Comparison of ENCODE assay signal across 8 mouse cellular contexts in genomic region chr1:74332930-74333329, GRCm38 (mm10). TPM values are rescaled to one million over a fixed set of nuclear protein-coding genes. Genes with fewer than 3 reads are reported as not detected.
A peak's percentile ranks its signal among the peaks of the same experiment; 100 is the strongest.
DNase-seq lines count a peak whose midpoint lies in the region; ATAC-seq and TF ChIP-seq lines count a peak whose summit lies in the region.

No protein-coding gene starts in this region.

- H3K9me3 ChIP-seq in hindbrain, embryonic 11.5 days (ENCODE audit: control insufficient read depth, low read length) = no peaks in the 10 kb centered on the region
- no peaks in the 10 kb centered on the region for H3K9me3 ChIP-seq in midbrain, embryonic 10.5 days (replicated peaks)

- H3K4me2 ChIP-seq in hindbrain, embryonic 11.5 days (replicated peaks; ENCODE audit: low read depth, low read length) = peak overlapping the region; percentile 60

- H3K27ac ChIP-seq in hindbrain, embryonic 11.5 days (ENCODE audit: low read depth, low read length) = 0 out of 2 replicates have a peak overlapping the region, but pooled peaks have one; percentile 31
- H3K27ac ChIP-seq in midbrain, embryonic 10.5 days (replicated peaks) = peak overlapping the region; percentile 85

- peak overlapping the region; percentile 59 for H3K4me3 ChIP-seq in lung, adult 2 months (replicated peaks; ENCODE audit: extremely low read depth, low read depth, low read length)
- peak overlapping the region; percentile 36 for H3K4me3 ChIP-seq in hindbrain, embryonic 11.5 days (ENCODE audit: low read depth, low read length)
- H3K4me3 ChIP-seq in midbrain, embryonic 10.5 days = peak overlapping the region; percentile 66

- peak overlapping the region; percentile 52 for H3K9ac ChIP-seq in hindbrain, embryonic 11.5 days (ENCODE audit: low read depth, low read length)

- TF ChIP-seq CTCF in lung, adult 2 months (IDR thresholded peaks at IDR 0.05; ENCODE audit: insufficient read depth, low read length) = no peak

- 12% methylated on average over 9 of the region's 9 CpGs for WGBS in lung, adult 2 months
- WGBS in hindbrain, embryonic 11.5 days = 5% methylated on average over 9 of the region's 9 CpGs
- WGBS in midbrain, embryonic 10.5 days = 3% methylated on average over 9 of the region's 9 CpGs

- H3K4me1 ChIP-seq in lung, adult 2 months (ENCODE audit: control insufficient read depth, insufficient read depth, low read length) = peaks cover 12% of the 10 kb centered on the region
- peaks cover 6% of the 10 kb centered on the region for H3K4me1 ChIP-seq in hindbrain, embryonic 11.5 days (replicated peaks; ENCODE audit: control insufficient read depth, insufficient read depth, low read length)
- peaks cover 44% of the 10 kb centered on the region for H3K4me1 ChIP-seq in midbrain, embryonic 10.5 days

- no peak for TF ChIP-seq POLR2A in lung, adult 2 months (IDR thresholded peaks at IDR 0.05; ENCODE audit: borderline replicate concordance, extremely low read depth, low read depth, low read length)

- ATAC-seq in hindbrain, embryonic 11.5 days (ENCODE audit: low FRiP score) = peak; percentile 13; the same call in 1 of the 2 replicates
- ATAC-seq in inflammation-experienced regulatory T-cells, adult 6 months = no peak

- H3K27me3 ChIP-seq in hindbrain, embryonic 11.5 days (ENCODE audit: control insufficient read depth, insufficient read depth, low read length) = no peaks in the 10 kb centered on the region
- H3K27me3 ChIP-seq in midbrain, embryonic 10.5 days (ENCODE audit: low read depth, poor library complexity, severe bottlenecking) = 0 out of 2 replicates have a peak, but pooled peaks cover 7% of the 10 kb centered on the region

- DNase-seq in lung, adult 2 months = no peak
- no peak for DNase-seq in lung, adult 18-20 months
- peak; percentile 24 for DNase-seq in embryo, embryonic 11 days
- no peak for DNase-seq in hindbrain, embryonic 11.5 days (ENCODE audit: low spot score)
- DNase-seq in midbrain, embryonic 10.5 days (ENCODE audit: low spot score) = no peak
- DNase-seq in urinary bladder, postnatal 25 days (ENCODE audit: low spot score) = no peak
- DNase-seq in frontal cortex, postnatal 10 days (ENCODE audit: low spot score in 2 of 2) = no peak

- no peaks in the 10 kb centered on the region for H3K36me3 ChIP-seq in hindbrain, embryonic 11.5 days (ENCODE audit: control insufficient read depth, insufficient read depth, low read length)
- H3K36me3 ChIP-seq in midbrain, embryonic 10.5 days = no peaks in the 10 kb centered on the region

RNA-seq across cellular contexts. Expression of gene Tmbim1, which starts 27.5 kb away (rescaled TPM):
- 567 and 655 TPM in 2 replicates for polyA plus RNA-seq in lung, adult 2 months (2012; rRNA removed)
- polyA plus RNA-seq in hindbrain, embryonic 11.5 days (2014; fragmentation: Nextera tagmentation; extraction: Ambion mirVana) = 8.6 and 9.1 TPM in 2 replicates
- 8.6 TPM in 2 replicates for polyA plus RNA-seq in midbrain, embryonic 10.5 days (2016; fragmentation: Nextera tagmentation; extraction: Ambion mirVana)
- 10 to 100 TPM; 15.7 to 27.4 (median 17.9) TPM for polyA plus RNA-seq in inflammation-experienced regulatory T-cells, adult 6 months (2017; shearing (Covaris generic))

RNA-seq across cellular contexts. Expression of gene Catip, which starts 29.0 kb away (rescaled TPM):
- 10.2 TPM in 2 replicates for polyA plus RNA-seq in lung, adult 2 months (2012; rRNA removed)
- 1.1 TPM in 2 replicates for polyA plus RNA-seq in hindbrain, embryonic 11.5 days (2014; fragmentation: Nextera tagmentation; extraction: Ambion mirVana)
- 0.12 and 0.22 TPM in 2 replicates for polyA plus RNA-seq in midbrain, embryonic 10.5 days (2016; fragmentation: Nextera tagmentation; extraction: Ambion mirVana)
- polyA plus RNA-seq in inflammation-experienced regulatory T-cells, adult 6 months (2017; shearing (Covaris generic)) = not detected

RNA-seq across cellular contexts. Expression of gene Slc11a1, which starts 42.1 kb away (rescaled TPM):
- polyA plus RNA-seq in lung, adult 2 months (2012; rRNA removed) = 33.3 and 41.8 TPM in 2 replicates
- 1.3 and 1.4 TPM in 2 replicates for polyA plus RNA-seq in hindbrain, embryonic 11.5 days (2014; fragmentation: Nextera tagmentation; extraction: Ambion mirVana)
- 1.4 and 2.2 TPM in 2 replicates for polyA plus RNA-seq in midbrain, embryonic 10.5 days (2016; fragmentation: Nextera tagmentation; extraction: Ambion mirVana)
- polyA plus RNA-seq in inflammation-experienced regulatory T-cells, adult 6 months (2017; shearing (Covaris generic)) = 1 to 10 TPM in 2 of 3 experiments, under 1 TPM in 1; 0.97 to 1.7 (median 1.3) TPM

RNA-seq across cellular contexts. Expression of gene Pnkd, which starts 48.2 kb away (rescaled TPM):
- polyA plus RNA-seq in lung, adult 2 months (2012; rRNA removed) = 63.0 and 63.5 TPM in 2 replicates
- 85.4 and 99.4 TPM in 2 replicates for polyA plus RNA-seq in hindbrain, embryonic 11.5 days (2014; fragmentation: Nextera tagmentation; extraction: Ambion mirVana)
- 99.5 and 107 TPM in 2 replicates for polyA plus RNA-seq in midbrain, embryonic 10.5 days (2016; fragmentation: Nextera tagmentation; extraction: Ambion mirVana)
- polyA plus RNA-seq in inflammation-experienced regulatory T-cells, adult 6 months (2017; shearing (Covaris generic)) = 100 to 1,000 TPM in 1 of 3 experiments, 10 to 100 TPM in 2; 90.4 to 101 (median 95.6) TPM

RNA-seq across cellular contexts. Expression of gene Aamp, which starts 48.4 kb away (rescaled TPM):
- 141 and 172 TPM in 2 replicates for polyA plus RNA-seq in lung, adult 2 months (2012; rRNA removed)
- 189 and 198 TPM in 2 replicates for polyA plus RNA-seq in hindbrain, embryonic 11.5 days (2014; fragmentation: Nextera tagmentation; extraction: Ambion mirVana)
- 241 and 246 TPM in 2 replicates for polyA plus RNA-seq in midbrain, embryonic 10.5 days (2016; fragmentation: Nextera tagmentation; extraction: Ambion mirVana)
- polyA plus RNA-seq in inflammation-experienced regulatory T-cells, adult 6 months (2017; shearing (Covaris generic)) = 100 to 1,000 TPM; 150 to 222 (median 210) TPM

Comparison
In these comparisons a context has a peak if more than half of its experiments do, and no peak if none do; other contexts are left out.
1. RNA of gene Tmbim1, which starts 27.5 kb away (polyA plus RNA-seq): 567 to 655 TPM in lung, adult 2 months; 15.7 to 27.4 TPM in inflammation-experienced regulatory T-cells, adult 6 months, 8.6 to 9.1 TPM in hindbrain, embryonic 11.5 days and 8.6 TPM in midbrain, embryonic 10.5 days; every median in the first group is over 10 times any median in the second.
2. RNA of gene Slc11a1, which starts 42.1 kb away (polyA plus RNA-seq): 33.3 to 41.8 TPM in lung, adult 2 months; 1.4 to 2.2 TPM in midbrain, embryonic 10.5 days, 0.97 to 1.7 TPM in inflammation-experienced regulatory T-cells, adult 6 months and 1.3 to 1.4 TPM in hindbrain, embryonic 11.5 days; every median in the first group is over 10 times any median in the second.
3. Peak in every context shown above with its lines, with median percentiles within 50 percentile points of each other: H3K4me3 ChIP-seq.